Mouse (Mus musculus): ENCODE data around the gene Hist1h2bb. TPM values are rescaled to one million over a fixed set of nuclear protein-coding genes. Genes with fewer than 3 reads are reported as not detected.

Gene Hist1h2bb
- 100 to 1,000 TPM; 868 to 875 TPM for total RNA-seq (2023)

GRCm38 (mm10) chr13:23746201-23747080, at the start of gene Hist1h2bb:
Hist1h2bb (plus strand) TSS chr13:23746734.

GRCm38 (mm10) chr13:23698300-23698693, 48.2 kb upstream of the Hist1h2bb start, which contains the start of gene Hist1h4c:
Hist1h4c (minus strand) TSS chr13:23698454.

GRCm38 (mm10) chr13:23710374-23711089, 36.0 kb upstream of the Hist1h2bb start, which contains the start of gene Hfe:
Hfe (minus strand) TSS chr13:23710854.

GRCm38 (mm10) chr13:23738677-23739068, 7.9 kb upstream of the Hist1h2bb start, which contains the start of gene Hist1h1c:
Hist1h1c (plus strand) TSS chr13:23738808.

GRCm38 (mm10) chr13:23745381-23746161, 963 bp upstream of the Hist1h2bb start, which contains the start of gene Hist1h3c:
Hist1h3c (minus strand) TSS chr13:23745602.

GRCm38 (mm10) chr13:23750839-23751477, 4.4 kb downstream of the Hist1h2bb start, which contains the start of gene Hist1h2ab:
Hist1h2ab (plus strand) TSS chr13:23751126.

GRCm38 (mm10) chr13:23752067-23752741, 5.7 kb downstream of the Hist1h2bb start, which contains the start of gene Hist1h3b:
Hist1h3b (plus strand) TSS chr13:23752267.

GRCm38 (mm10) chr13:23756790-23757189, 10.3 kb downstream of the Hist1h2bb start, which contains the start of gene Hist1h4b:
Hist1h4b (plus strand) TSS chr13:23757013.

GRCm38 (mm10) chr13:23760972-23761864, 14.7 kb downstream of the Hist1h2bb start, which contains the start of gene Hist1h4a:
Hist1h4a (minus strand) TSS chr13:23761230.

GRCm38 (mm10) chr13:23761871-23762821, 15.6 kb downstream of the Hist1h2bb start, which contains the start of gene Hist1h3a:
Hist1h3a (minus strand) TSS chr13:23762386.

GRCm38 (mm10) chr13:23763586-23764323, 17.2 kb downstream of the Hist1h2bb start, which contains the start of gene Hist1h1a:
Hist1h1a (plus strand) TSS chr13:23763666.

GRCm38 (mm10) chr13:23769613-23770012, 23.1 kb downstream of the Hist1h2bb start, which contains the start of gene Trim38:
Trim38 (plus strand) TSS chr13:23769913.

Other genes with a start within 250 kb of the Hist1h2bb start
- 1,000 to 10,000 TPM; 1,672 to 1,684 TPM for gene Hist1h4h, start 215.7 kb upstream of the Hist1h2bb start, total RNA-seq (2023)
- gene Hist1h2af, start 212.8 kb upstream of the Hist1h2bb start, total RNA-seq (2023), result 1,000 to 10,000 TPM; 1,080 to 1,089 TPM
- gene Hist1h3g, start 211.3 kb upstream of the Hist1h2bb start, total RNA-seq (2023), result 100 to 1,000 TPM; 354 to 358 TPM
- 100 to 1,000 TPM; 133 to 136 TPM for gene Hist1h2bh, start 203.3 kb upstream of the Hist1h2bb start, total RNA-seq (2023)
- gene Hist1h3f, start 202.7 kb upstream of the Hist1h2bb start, total RNA-seq (2023), result 100 to 1,000 TPM; 457 to 468 TPM
- 1,000 to 10,000 TPM; 2,366 to 2,514 TPM for gene Hist1h4f, start 195.1 kb upstream of the Hist1h2bb start, total RNA-seq (2023)
- 100 to 1,000 TPM; 108 to 121 TPM for gene Hist1h1d, start 193.5 kb upstream of the Hist1h2bb start, total RNA-seq (2023)
- gene Hist1h3e, start 184.4 kb upstream of the Hist1h2bb start, total RNA-seq (2023), result 100 to 1,000 TPM; 839 to 947 TPM
- gene Hist1h2ae, start 175.5 kb upstream of the Hist1h2bb start, total RNA-seq (2023), result 100 to 1,000 TPM; 191 to 199 TPM
- 1,000 to 10,000 TPM; 1,545 to 1,845 TPM for gene Hist1h2bg, start 175.3 kb upstream of the Hist1h2bb start, total RNA-seq (2023)
- gene Hist1h2bf, start 172.5 kb upstream of the Hist1h2bb start, total RNA-seq (2023), result 1,000 to 10,000 TPM; 1,042 to 1,254 TPM
- 100 to 1,000 TPM; 115 to 121 TPM for gene Hist1h2ad, start 172.4 kb upstream of the Hist1h2bb start, total RNA-seq (2023)
- gene Hist1h3d, start 171.0 kb upstream of the Hist1h2bb start, total RNA-seq (2023), result 100 to 1,000 TPM; 147 to 159 TPM
- gene Hist1h4d, start 165.1 kb upstream of the Hist1h2bb start, total RNA-seq (2023), result 100 to 1,000 TPM; 726 to 742 TPM
- 100 to 1,000 TPM; 103 to 111 TPM for gene Hist1h2be, start 125.6 kb upstream of the Hist1h2bb start, total RNA-seq (2023)
- gene Hist1h1e, start 124.2 kb upstream of the Hist1h2bb start, total RNA-seq (2023), result 100 to 1,000 TPM; 779 TPM
- 10 to 100 TPM; 48.0 to 51.5 TPM for gene Hist1h2ac, start 62.8 kb upstream of the Hist1h2bb start, total RNA-seq (2023)
- 100 to 1,000 TPM in 1 of 2 experiments, 10 to 100 TPM in 1; 97.4 to 109 TPM for gene Hist1h2bc, start 62.5 kb upstream of the Hist1h2bb start, total RNA-seq (2023)
- gene Hist1h1t, start 50.9 kb upstream of the Hist1h2bb start, total RNA-seq (2023), result 1 to 10 TPM in 1 of 2 experiments, under 1 TPM in 1; 0.86 to 1.1 TPM
- gene Hist1h4c, start 48.3 kb upstream of the Hist1h2bb start, total RNA-seq (2023), result 100 to 1,000 TPM; 391 to 419 TPM
- gene Hfe, start 35.9 kb upstream of the Hist1h2bb start, total RNA-seq (2023), result 1 to 10 TPM; 4.2 to 6.6 TPM
- 1,000 to 10,000 TPM; 1,619 to 1,663 TPM for gene Hist1h1c, start 7.9 kb upstream of the Hist1h2bb start, total RNA-seq (2023)
- gene Hist1h3c, start 1.1 kb upstream of the Hist1h2bb start, total RNA-seq (2023), result 100 to 1,000 TPM; 617 to 658 TPM
- 1,000 to 10,000 TPM; 1,294 to 1,569 TPM for gene Hist1h2ab, start 4.4 kb downstream of the Hist1h2bb start, total RNA-seq (2023)
- 1,000 to 10,000 TPM; 1,352 to 1,548 TPM for gene Hist1h3b, start 5.5 kb downstream of the Hist1h2bb start, total RNA-seq (2023)
- gene Hist1h4b, start 10.3 kb downstream of the Hist1h2bb start, total RNA-seq (2023), result 100 to 1,000 TPM; 569 to 600 TPM
- 100 to 1,000 TPM; 541 to 562 TPM for gene Hist1h4a, start 14.5 kb downstream of the Hist1h2bb start, total RNA-seq (2023)
- 1,000 to 10,000 TPM in 1 of 2 experiments, 100 to 1,000 TPM in 1; 878 to 1,040 TPM for gene Hist1h3a, start 15.7 kb downstream of the Hist1h2bb start, total RNA-seq (2023)
- gene Hist1h1a, start 16.9 kb downstream of the Hist1h2bb start, total RNA-seq (2023), result 100 to 1,000 TPM; 455 to 460 TPM
- gene Trim38, start 23.2 kb downstream of the Hist1h2bb start, total RNA-seq (2023), result not detected
- gene Slc17a2, start 60.3 kb downstream of the Hist1h2bb start, total RNA-seq (2023), result not detected
- gene Slc17a3, start 92.7 kb downstream of the Hist1h2bb start, total RNA-seq (2023), result not detected
- not detected for gene Slc17a1, start 121.0 kb downstream of the Hist1h2bb start, total RNA-seq (2023)
- not detected for gene Slc17a4, start 168.3 kb downstream of the Hist1h2bb start, total RNA-seq (2023)
- gene Hist1h2ba, start 187.4 kb downstream of the Hist1h2bb start, total RNA-seq (2023), result not detected
- not detected for gene Hist1h2aa, start 187.7 kb downstream of the Hist1h2bb start, total RNA-seq (2023)
- gene Scgn, start 244.5 kb downstream of the Hist1h2bb start, total RNA-seq (2023), result not detected